Mouse (Mus musculus): ENCODE measurements around the gene Arid2. TPM values are rescaled to one million over a fixed set of nuclear protein-coding genes. Genes with fewer than 3 reads are reported as not detected.
"Not testable (repeated sequence)": the region's sequence is repeated elsewhere in the genome, so short reads cannot be mapped to it uniquely, and the experiment has no call there.

Gene Arid2
- polyA plus RNA-seq, 1 experiment from 2014 or later = 38.7 TPM

DNA sequence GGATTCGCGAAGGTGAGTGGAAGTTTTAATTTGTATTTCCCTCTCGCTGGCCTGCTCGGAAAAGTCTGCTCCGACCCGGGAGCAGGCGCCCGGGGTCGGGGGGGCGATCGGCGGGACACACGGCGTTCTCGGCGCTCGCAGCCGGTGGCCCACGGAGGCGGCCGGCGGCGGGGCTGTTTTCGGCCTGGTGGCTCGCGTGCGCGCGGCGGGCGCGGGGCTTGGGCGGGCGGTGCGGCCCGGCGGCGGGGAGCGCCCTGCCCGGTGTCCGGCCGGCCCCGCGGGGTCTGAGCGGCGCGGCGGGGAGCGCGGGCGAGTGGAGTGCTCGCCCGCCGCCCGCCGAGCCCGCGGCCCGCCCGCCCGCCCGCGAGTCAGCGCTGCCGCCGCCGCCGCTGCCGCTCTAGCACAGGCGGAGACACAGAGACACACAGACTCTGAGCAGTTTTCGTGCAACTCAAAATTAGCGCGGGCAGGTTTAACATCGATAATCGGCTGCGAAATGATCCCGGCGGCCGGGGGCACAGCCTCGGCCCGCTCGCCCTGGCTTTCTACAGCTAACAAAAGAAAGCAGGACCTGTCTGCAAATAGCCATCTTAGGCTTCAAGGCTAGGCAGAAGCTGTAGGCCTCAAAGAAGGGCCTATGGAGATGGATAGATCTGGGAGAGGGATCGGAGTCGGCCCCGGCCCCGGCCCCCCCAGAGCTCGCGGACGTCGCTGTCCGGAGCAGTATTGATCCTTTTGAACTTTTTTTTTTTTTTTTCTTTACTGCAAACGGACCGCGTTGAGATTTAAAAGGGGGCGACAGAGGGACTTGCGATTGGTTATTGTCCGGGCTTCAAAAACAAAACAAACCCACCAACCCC is 888 bp downstream of the Arid2 start:
- WGBS = under 1% methylated on average over 70 of the region's 97 CpGs
- peak overlapping the region; percentile 84 for H3K4me2 ChIP-seq
- peaks cover 20% of the 10 kb centered on the region for H3K4me1 ChIP-seq
- no peaks in the 10 kb centered on the region for H3K36me3 ChIP-seq (replicated peaks)
- peak overlapping the region; percentile 92 for H3K4me3 ChIP-seq (replicated peaks)
- no peak for ATAC-seq (ENCODE audit: low FRiP score)
- no peaks in the 10 kb centered on the region for H3K9me3 ChIP-seq
- H3K27me3 ChIP-seq = no peaks in the 10 kb centered on the region
- peak overlapping the region; percentile 100 for H3K27ac ChIP-seq
- peak overlapping the region; percentile 99 for H3K9ac ChIP-seq

DNA sequence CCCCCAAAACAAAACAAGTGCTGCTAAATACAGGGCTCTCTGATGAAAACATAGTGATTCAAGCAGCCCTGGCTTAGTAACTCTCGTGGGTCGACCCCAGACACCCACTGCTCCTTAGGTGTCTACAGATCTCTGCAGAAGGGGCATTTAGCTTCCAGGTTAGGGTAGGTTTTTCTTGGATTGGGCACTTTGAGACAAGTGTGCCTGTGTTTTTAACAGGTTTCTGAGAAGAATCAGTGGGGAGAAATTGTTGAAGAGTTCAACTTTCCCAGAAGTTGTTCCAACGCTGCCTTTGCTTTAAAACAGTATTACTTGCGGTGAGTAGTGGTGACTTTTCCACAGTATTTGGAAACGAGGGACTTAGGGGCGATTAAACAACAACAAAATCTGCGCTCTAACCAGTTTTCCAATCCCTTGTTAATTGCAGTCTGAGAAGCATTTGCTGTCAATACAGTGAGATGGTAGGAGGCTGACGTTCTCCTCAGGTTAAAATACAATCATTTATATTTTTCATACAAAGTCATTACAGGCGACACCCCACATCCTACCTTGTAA is 1.6 kb downstream of the Arid2 start:
- ATAC-seq (ENCODE audit: low FRiP score) = no peak
- H3K4me1 ChIP-seq = peaks cover 14% of the 10 kb centered on the region
- peak overlapping the region; percentile 84 for H3K4me2 ChIP-seq
- peak overlapping the region; percentile 99 for H3K9ac ChIP-seq
- H3K4me3 ChIP-seq (replicated peaks) = peak overlapping the region; percentile 92
- no peaks in the 10 kb centered on the region for H3K27me3 ChIP-seq
- H3K36me3 ChIP-seq (replicated peaks) = no peaks in the 10 kb centered on the region; the same call in 1 of the 2 replicates
- 5% methylated on average over 9 of the region's 9 CpGs for WGBS
- H3K9me3 ChIP-seq = no peaks in the 10 kb centered on the region
- peak overlapping the region; percentile 100 for H3K27ac ChIP-seq

GRCm38 (mm10) chr15:96290001-96290400 is 2.7 kb downstream of the Arid2 start:
- peaks cover 13% of the 10 kb centered on the region for H3K4me1 ChIP-seq
- ATAC-seq (ENCODE audit: low FRiP score) = no peak
- WGBS = 70% methylated on average over 1 of the region's 1 CpGs
- no peaks in the 10 kb centered on the region; the same call in none of the 2 replicates for H3K36me3 ChIP-seq (replicated peaks)
- H3K4me3 ChIP-seq (replicated peaks) = no peak overlapping the region
- H3K9ac ChIP-seq = no peak overlapping the region
- H3K9me3 ChIP-seq = no peaks in the 10 kb centered on the region
- H3K27ac ChIP-seq = no peak overlapping the region
- H3K4me2 ChIP-seq = peak overlapping the region; percentile 34
- H3K27me3 ChIP-seq = no peaks in the 10 kb centered on the region

- 86% methylated on average over 3 of the region's 3 CpGs for WGBS
- Histone ChIP-seq H3K4me1 (peaks cover 22% of the 10 kb centered on the region), H3K9ac (no peak overlapping the region), H3K4me2 (no peak overlapping the region), H3K9me3 (no peaks in the 10 kb centered on the region), H3K36me3 (replicated peaks) (no peaks in the 10 kb centered on the region; the same call in none of the 2 replicates), H3K27ac (no peak overlapping the region), H3K4me3 (replicated peaks) (no peak overlapping the region), H3K27me3 (no peaks in the 10 kb centered on the region)
- no peak for ATAC-seq (ENCODE audit: low FRiP score)
Measured at GRCm38 (mm10) chr15:96293444-96293843, 6.1 kb downstream of the Arid2 start.

DNA sequence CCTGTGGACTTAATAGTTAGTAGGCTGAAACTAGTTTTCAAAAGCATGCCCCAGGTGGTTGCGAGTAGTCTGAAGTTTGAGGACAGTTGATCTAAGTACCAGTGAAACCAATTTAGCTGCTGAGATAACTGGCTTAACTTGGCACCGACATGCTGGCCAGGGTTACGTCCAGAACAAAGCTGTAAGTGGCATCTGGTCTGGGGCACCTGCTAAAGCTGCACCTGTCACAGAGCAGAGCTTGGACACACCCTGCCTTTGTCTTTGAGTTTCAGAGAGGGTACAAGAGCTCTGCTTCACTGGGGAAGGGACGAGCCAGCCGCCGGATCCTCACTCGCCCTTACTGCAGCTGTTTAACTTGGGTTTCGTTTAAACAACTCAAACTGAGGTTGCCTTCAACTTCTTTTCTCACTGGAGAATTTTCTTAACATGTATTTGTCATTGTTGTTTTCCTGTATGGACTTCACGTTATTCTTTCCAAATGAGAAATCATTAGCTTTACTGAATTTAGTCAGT is 9.8 kb downstream of the Arid2 start:
- H3K9ac ChIP-seq = no peak overlapping the region
- H3K36me3 ChIP-seq (replicated peaks) = no peaks in the 10 kb centered on the region; the same call in none of the 2 replicates
- 85% methylated on average over 9 of the region's 9 CpGs for WGBS

DNA sequence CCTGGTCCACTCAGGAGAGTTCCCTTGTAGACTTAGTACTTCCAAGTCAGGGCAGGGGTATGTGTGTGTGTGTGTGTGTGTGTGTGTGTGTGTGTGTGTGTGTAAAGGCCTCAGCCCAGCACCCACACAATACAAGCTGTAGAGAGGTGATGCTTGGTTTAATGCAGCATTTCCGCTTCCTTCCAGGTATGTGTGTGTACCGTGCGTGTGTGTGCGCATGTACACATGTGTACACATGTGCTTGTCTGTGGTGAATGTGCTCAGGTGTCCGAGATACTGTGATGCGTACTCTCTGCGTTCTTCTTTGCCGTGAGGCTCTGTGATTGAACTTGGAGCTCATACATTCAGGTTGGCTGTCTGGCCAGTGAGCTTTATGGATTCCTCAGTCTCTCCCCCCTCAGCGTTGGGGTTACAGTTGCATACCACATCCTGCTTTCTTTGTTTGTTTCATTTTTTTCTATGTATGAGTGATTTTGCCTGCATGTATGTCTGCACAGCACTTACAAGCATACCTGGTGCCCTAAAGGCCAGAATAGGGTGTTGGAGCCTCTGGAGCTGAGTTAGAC is 10.4 kb downstream of the Arid2 start:
- Histone ChIP-seq H3K36me3 (replicated peaks) (peaks cover 3% of the 10 kb centered on the region), H3K27ac (no peak overlapping the region), H3K4me1 (peaks cover 11% of the 10 kb centered on the region), H3K9ac (no peak overlapping the region), H3K4me2 (no peak overlapping the region), H3K9me3 (no peaks in the 10 kb centered on the region), H3K27me3 (no peaks in the 10 kb centered on the region), H3K4me3 (replicated peaks) (no peak overlapping the region)
- 93% methylated on average over 9 of the region's 9 CpGs for WGBS
- no peak for ATAC-seq (ENCODE audit: low FRiP score)

More for the DNA sequence above, 9.8 kb downstream of the Arid2 start:
- no peak for ATAC-seq (ENCODE audit: low FRiP score)
- H3K4me2 ChIP-seq = no peak overlapping the region
- no peak overlapping the region for H3K27ac ChIP-seq
- H3K4me3 ChIP-seq (replicated peaks) = no peak overlapping the region
- H3K9me3 ChIP-seq = no peaks in the 10 kb centered on the region
- H3K4me1 ChIP-seq = peaks cover 11% of the 10 kb centered on the region
- no peaks in the 10 kb centered on the region for H3K27me3 ChIP-seq

GRCm38 (mm10) chr15:96309310-96309709 is 22.0 kb downstream of the Arid2 start:
- 80% methylated on average over 6 of the region's 6 CpGs for WGBS
- Histone ChIP-seq H3K36me3 (replicated peaks) (peaks cover 25% of the 10 kb centered on the region), H3K4me1 (peaks cover 14% of the 10 kb centered on the region), H3K27me3 (no peaks in the 10 kb centered on the region), H3K9ac (no peak overlapping the region), H3K4me2 (no peak overlapping the region), H3K4me3 (replicated peaks) (no peak overlapping the region), H3K27ac (no peak overlapping the region), H3K9me3 (no peaks in the 10 kb centered on the region)
- no peak for ATAC-seq (ENCODE audit: low FRiP score)

DNA sequence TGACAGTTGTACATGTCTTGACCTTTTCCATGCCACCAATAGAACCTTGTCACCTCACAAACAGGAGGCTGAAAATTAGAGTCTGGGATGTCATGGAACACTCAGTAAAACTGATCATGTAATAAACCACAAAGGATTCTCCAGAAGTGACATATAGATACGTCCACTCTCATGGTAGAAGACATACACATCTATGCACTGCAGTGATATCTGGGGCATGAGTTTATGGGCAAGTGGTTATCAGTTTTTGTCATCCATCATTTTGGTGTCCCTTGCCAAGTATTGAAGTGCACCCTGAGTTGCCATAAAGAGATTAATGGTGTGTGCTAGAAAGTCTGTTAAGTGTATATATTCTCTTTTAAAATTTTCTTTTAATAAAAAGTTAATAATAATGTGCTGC is 25.6 kb downstream of the Arid2 start:
- no peak overlapping the region for H3K4me2 ChIP-seq
- no peak overlapping the region for H3K4me3 ChIP-seq (replicated peaks)
- no peak overlapping the region for H3K9ac ChIP-seq
- no peaks in the 10 kb centered on the region for H3K27me3 ChIP-seq
- ATAC-seq (ENCODE audit: low FRiP score) = no peak
- no peak overlapping the region for H3K27ac ChIP-seq
- H3K4me1 ChIP-seq = peaks cover 18% of the 10 kb centered on the region
- peaks cover 14% of the 10 kb centered on the region; the same call in 1 of the 2 replicates for H3K36me3 ChIP-seq (replicated peaks)
- H3K9me3 ChIP-seq = no peaks in the 10 kb centered on the region
- 87% methylated on average over 1 of the region's 1 CpGs for WGBS

- Histone ChIP-seq H3K36me3 (replicated peaks) (peaks cover 11% of the 10 kb centered on the region; the same call in 1 of the 2 replicates), H3K9me3 (no peaks in the 10 kb centered on the region), H3K4me1 (peaks cover 9% of the 10 kb centered on the region; the same call in 1 of the 2 replicates), H3K4me2 (no peak overlapping the region), H3K27me3 (no peaks in the 10 kb centered on the region), H3K27ac (no peak overlapping the region), H3K9ac (no peak overlapping the region), H3K4me3 (replicated peaks) (no peak overlapping the region)
- ATAC-seq (ENCODE audit: low FRiP score) = no peak
- WGBS = 53% methylated on average over 1 of the region's 1 CpGs
Measured at GRCm38 (mm10) chr15:96315664-96316063, 28.3 kb downstream of the Arid2 start.

DNA sequence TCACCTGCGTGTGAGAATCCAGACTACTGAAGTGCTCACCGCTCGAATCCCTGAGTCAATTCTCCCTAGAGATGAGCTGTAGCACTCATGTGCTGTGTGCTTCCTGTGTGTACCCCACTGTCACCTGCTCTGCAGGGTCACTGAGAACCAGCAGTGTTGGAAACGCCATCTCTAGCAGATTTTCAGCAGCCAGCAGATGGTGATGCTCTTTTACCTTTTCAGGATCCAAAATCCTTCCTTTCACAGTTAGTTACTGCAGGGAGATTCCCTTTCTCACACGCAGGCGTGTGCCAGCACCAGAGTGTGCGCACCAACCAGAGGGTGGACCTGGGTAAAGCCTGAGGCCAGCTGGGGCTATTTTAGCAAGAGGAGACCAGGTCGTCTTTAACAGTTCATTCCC is 32.0 kb downstream of the Arid2 start:
- Histone ChIP-seq H3K9me3 (no peaks in the 10 kb centered on the region), H3K4me1 (peaks cover 7% of the 10 kb centered on the region; the same call in 1 of the 2 replicates), H3K27me3 (no peaks in the 10 kb centered on the region), H3K4me3 (replicated peaks) (no peak overlapping the region), H3K9ac (no peak overlapping the region), H3K36me3 (replicated peaks) (0 out of 2 replicates have a peak, but pooled peaks cover 4% of the 10 kb centered on the region), H3K27ac (no peak overlapping the region), H3K4me2 (no peak overlapping the region)
- WGBS = 87% methylated on average over 8 of the region's 8 CpGs
- ATAC-seq (ENCODE audit: low FRiP score) = no peak

GRCm38 (mm10) chr15:96325726-96326328 is 38.5 kb downstream of the Arid2 start:
- Histone ChIP-seq H3K4me1 (peaks cover 28% of the 10 kb centered on the region), H3K27ac (no peak overlapping the region), H3K4me3 (replicated peaks) (no peak overlapping the region), H3K9ac (no peak overlapping the region), H3K9me3 (no peaks in the 10 kb centered on the region), H3K4me2 (no peak overlapping the region), H3K27me3 (no peaks in the 10 kb centered on the region), H3K36me3 (replicated peaks) (peaks cover 14% of the 10 kb centered on the region)
- 92% methylated on average over 7 of the region's 7 CpGs for WGBS
- no peak for ATAC-seq (ENCODE audit: low FRiP score)

GRCm38 (mm10) chr15:96328722-96329121 is 41.4 kb downstream of the Arid2 start:
- H3K4me3 ChIP-seq (replicated peaks); H3K9me3 ChIP-seq; H3K4me2 ChIP-seq; ATAC-seq (ENCODE audit: low FRiP score); H3K9ac ChIP-seq; H3K27me3 ChIP-seq; H3K27ac ChIP-seq: not testable (repeated sequence)
- WGBS = 87% methylated on average over 4 of the region's 4 CpGs
- Histone ChIP-seq H3K4me1 (peaks cover 40% of the 10 kb centered on the region), H3K36me3 (replicated peaks) (peaks cover 10% of the 10 kb centered on the region)
